Mouse (Mus musculus) midbrain, embryonic 10.5 days (tissue): ENCODE data around the gene Myo16. TPM values are rescaled to one million over a fixed set of nuclear protein-coding genes. Genes with fewer than 3 reads are reported as not detected.

Experiments used
- DNase-seq: peaks from one replicate; pipeline ENCODE4 v3.0.0-alpha.2; 2017; ENCODE audit warnings: low spot score
- H3K27ac ChIP-seq: fragments of 300-500 bp; sonication (generic); replicated peaks from 2 replicates; pipeline ENCODE4 v1.5.1; 2016; ENCODE audit warnings: mild to moderate bottlenecking
- H3K27me3 ChIP-seq: fragments of 300-500 bp; sonication (generic); 2 replicates; pipeline ENCODE4 v1.6.1; 2016; ENCODE audit warnings: low read depth, mild to moderate bottlenecking; ENCODE audit not compliant: poor library complexity, severe bottlenecking
- H3K36me3 ChIP-seq: fragments of 300-500 bp; sonication (generic); 2 replicates; pipeline ENCODE4 v1.6.1; 2016; ENCODE audit warnings: mild to moderate bottlenecking, moderate library complexity
- H3K4me1 ChIP-seq: fragments of 300-500 bp; sonication (generic); 2 replicates; pipeline ENCODE4 v1.6.1; 2016
- H3K4me3 ChIP-seq: fragments of 300-500 bp; sonication (generic); 2 replicates; pipeline ENCODE4 v1.5.1; 2016; ENCODE audit warnings: mild to moderate bottlenecking, moderate library complexity
- H3K9me3 ChIP-seq: fragments of 300-500 bp; sonication (generic); replicated peaks from 2 replicates; pipeline ENCODE4 v1.6.1; 2016; ENCODE audit warnings: mild to moderate bottlenecking
- WGBS: fragments of 180-500 bp; shearing (Covaris S2); methylation state at CpG from one replicate; pipeline ENCODE4 v1.1.7; 2016; 5-methylcytosine and 5-hydroxymethylcytosine counted together
- polyA plus RNA-seq: library from polyadenylated mRNA; unstranded; fragments of >200 nt; fragmentation: Nextera tagmentation; extraction: Ambion mirVana; gene quantifications from 2 replicates; pipeline ENCODE4 v1.2.1, GENCODE M21; 2016

The Myo16 gene
- polyA plus RNA-seq, 1 experiment from 2014 or later = 2.5 TPM

GRCm38 (mm10) chr8:10318103-10318502, 164.4 kb downstream of the Myo16 start:
- Histone ChIP-seq H3K36me3 (no peaks in the 10 kb centered on the region; the same call in 1 of the 2 replicates), H3K4me1 (no peaks in the 10 kb centered on the region), H3K27ac (no peak overlapping the region), H3K4me3 (no peak overlapping the region), H3K27me3 (no peaks in the 10 kb centered on the region), H3K9me3 (no peaks in the 10 kb centered on the region)
- 91% methylated on average over 7 of the region's 7 CpGs for WGBS
- DNase-seq = no peak

GRCm38 (mm10) chr8:10350451-10350850, 196.7 kb downstream of the Myo16 start:
- 95% methylated on average over 1 of the region's 1 CpGs for WGBS

GRCm38 (mm10) chr8:10358711-10359110, 205.0 kb downstream of the Myo16 start:
- WGBS = 94% methylated on average over 4 of the region's 4 CpGs
- Histone ChIP-seq H3K9me3 (no peaks in the 10 kb centered on the region), H3K4me3 (no peak overlapping the region), H3K4me1 (peaks cover 4% of the 10 kb centered on the region), H3K36me3 (no peaks in the 10 kb centered on the region), H3K27me3 (no peaks in the 10 kb centered on the region), H3K27ac (no peak overlapping the region)
- DNase-seq = no peak

More at GRCm38 (mm10) chr8:10350451-10350850, 196.7 kb downstream of the Myo16 start:
- H3K27me3 ChIP-seq = no peaks in the 10 kb centered on the region
- DNase-seq = no peak
- no peak overlapping the region for H3K27ac ChIP-seq
- H3K36me3 ChIP-seq = no peaks in the 10 kb centered on the region
- H3K4me3 ChIP-seq = no peak overlapping the region
- H3K9me3 ChIP-seq = no peaks in the 10 kb centered on the region
- peaks cover 3% of the 10 kb centered on the region; the same call in 1 of the 2 replicates for H3K4me1 ChIP-seq

DNA sequence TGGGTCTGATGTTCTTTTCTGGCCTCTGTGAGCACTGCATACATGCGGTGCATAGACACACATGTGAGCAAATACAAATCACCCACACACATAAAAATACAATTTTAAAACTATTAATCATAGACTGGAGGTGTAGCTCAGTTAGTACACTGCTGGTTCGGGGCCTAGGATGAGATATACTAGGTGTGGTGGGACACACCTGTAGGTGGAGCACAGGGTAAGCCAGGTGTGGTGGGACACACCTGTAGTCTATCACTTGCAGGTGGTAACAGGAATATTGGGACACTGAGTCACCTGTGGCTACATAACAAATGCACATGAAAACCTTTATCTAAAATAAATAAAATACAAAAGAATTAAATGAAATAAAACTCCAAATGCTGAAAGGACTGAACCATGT, 209.2 kb downstream of the Myo16 start:
- H3K36me3 ChIP-seq = no peaks in the 10 kb centered on the region
- H3K27ac ChIP-seq = no peak overlapping the region
- WGBS = 94% methylated on average over 2 of the region's 2 CpGs
- peaks cover 7% of the 10 kb centered on the region for H3K4me1 ChIP-seq
- H3K9me3 ChIP-seq = no peaks in the 10 kb centered on the region
- no peak for DNase-seq
- H3K27me3 ChIP-seq = no peaks in the 10 kb centered on the region
- no peak overlapping the region for H3K4me3 ChIP-seq

DNA sequence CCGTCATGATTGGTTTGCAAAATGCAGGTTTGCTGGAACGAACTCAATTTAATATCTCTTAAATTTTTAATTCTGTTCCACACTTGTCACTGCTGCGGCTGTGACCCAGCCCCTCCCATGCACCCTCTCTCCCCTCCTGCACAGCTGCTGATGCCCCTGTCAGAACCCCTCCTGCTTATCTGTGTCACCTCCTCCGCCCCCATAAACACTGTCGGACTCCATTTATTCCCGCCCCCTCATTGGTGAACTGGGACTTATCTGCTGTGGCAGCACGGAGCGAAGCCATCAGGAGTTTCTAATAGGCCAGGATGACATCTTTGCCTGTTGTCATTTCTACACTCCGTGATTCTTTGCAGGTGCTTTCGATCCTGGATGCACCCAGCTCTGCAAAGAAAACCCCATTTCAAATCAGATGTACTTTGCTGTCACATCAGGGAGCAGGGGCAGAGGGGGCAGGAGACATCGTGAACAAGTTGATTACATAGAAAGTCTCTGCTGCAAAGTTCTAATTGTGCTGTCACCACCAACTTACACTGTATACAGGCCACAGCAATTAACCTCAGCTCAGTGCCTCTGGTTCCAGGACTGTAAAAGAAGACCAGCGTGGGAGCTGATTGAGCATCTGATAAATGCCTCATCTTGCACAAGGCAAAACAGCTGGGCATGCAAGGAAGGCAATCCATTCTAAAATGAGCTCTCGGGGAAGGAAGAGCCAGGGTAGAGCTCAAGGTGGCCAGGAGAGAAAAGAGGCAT, 210.1 kb downstream of the Myo16 start:
- 78% methylated on average over 13 of the region's 13 CpGs for WGBS
- Histone ChIP-seq H3K36me3 (no peaks in the 10 kb centered on the region), H3K27me3 (no peaks in the 10 kb centered on the region), H3K4me1 (peaks cover 7% of the 10 kb centered on the region), H3K4me3 (no peak overlapping the region), H3K9me3 (no peaks in the 10 kb centered on the region), H3K27ac (no peak overlapping the region)
- no peak for DNase-seq

- no peak for DNase-seq
- Histone ChIP-seq H3K27ac (no peak overlapping the region), H3K4me3 (no peak overlapping the region), H3K36me3 (no peaks in the 10 kb centered on the region), H3K4me1 (peaks cover 7% of the 10 kb centered on the region), H3K27me3 (no peaks in the 10 kb centered on the region), H3K9me3 (no peaks in the 10 kb centered on the region)
- 93% methylated on average over 9 of the region's 9 CpGs for WGBS
Measured at GRCm38 (mm10) chr8:10366141-10366540, 212.4 kb downstream of the Myo16 start.

GRCm38 (mm10) chr8:10372571-10372970, 218.9 kb downstream of the Myo16 start:
- no peak for DNase-seq
- Histone ChIP-seq H3K36me3 (no peaks in the 10 kb centered on the region), H3K27me3 (no peaks in the 10 kb centered on the region), H3K27ac (no peak overlapping the region), H3K4me3 (no peak overlapping the region), H3K4me1 (no peaks in the 10 kb centered on the region), H3K9me3 (no peaks in the 10 kb centered on the region)
- 88% methylated on average over 2 of the region's 2 CpGs for WGBS

- no peak overlapping the region for H3K4me3 ChIP-seq
- no peaks in the 10 kb centered on the region for H3K9me3 ChIP-seq
- H3K4me1 ChIP-seq = peaks cover 23% of the 10 kb centered on the region
- no peak for DNase-seq
- H3K36me3 ChIP-seq = no peaks in the 10 kb centered on the region
- no peak overlapping the region for H3K27ac ChIP-seq
- no peaks in the 10 kb centered on the region for H3K27me3 ChIP-seq
- WGBS = 74% methylated on average over 1 of the region's 1 CpGs
Measured at GRCm38 (mm10) chr8:10387143-10387542, 233.4 kb downstream of the Myo16 start.

DNA sequence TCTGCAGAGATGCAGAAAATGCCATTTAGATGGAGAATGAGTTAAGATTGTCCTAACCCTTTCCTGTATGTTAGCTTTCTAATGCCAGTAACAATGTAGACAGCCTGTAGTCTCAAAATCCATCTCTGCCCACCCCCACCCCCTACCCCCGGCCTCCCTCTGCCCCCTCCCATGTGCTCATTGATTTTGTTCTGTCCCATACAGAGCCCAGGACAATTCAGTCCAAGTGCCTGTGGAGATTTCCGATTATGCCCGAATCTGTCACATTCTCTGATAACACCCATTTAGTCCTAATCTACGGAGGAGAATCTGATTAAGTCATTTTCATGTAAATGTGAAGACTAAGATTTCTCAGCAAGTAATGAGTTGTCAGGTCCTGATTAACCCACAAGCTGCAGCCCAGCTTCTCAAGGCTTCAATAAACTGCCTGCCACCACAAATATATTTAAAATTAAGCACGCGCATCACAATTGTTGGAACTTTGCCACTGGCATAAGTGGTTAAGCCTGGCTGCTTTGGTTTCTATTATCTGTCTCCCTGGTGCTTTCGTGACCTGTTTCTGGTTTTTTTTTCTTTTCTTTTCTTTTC, 237.5 kb downstream of the Myo16 start:
- DNase-seq = no peak
- WGBS = 60% methylated on average over 7 of the region's 7 CpGs
- H3K36me3 ChIP-seq = no peaks in the 10 kb centered on the region
- H3K27ac ChIP-seq = no peak overlapping the region
- no peaks in the 10 kb centered on the region for H3K27me3 ChIP-seq
- no peaks in the 10 kb centered on the region for H3K9me3 ChIP-seq
- H3K4me3 ChIP-seq = no peak overlapping the region
- H3K4me1 ChIP-seq = peaks cover 29% of the 10 kb centered on the region

DNA sequence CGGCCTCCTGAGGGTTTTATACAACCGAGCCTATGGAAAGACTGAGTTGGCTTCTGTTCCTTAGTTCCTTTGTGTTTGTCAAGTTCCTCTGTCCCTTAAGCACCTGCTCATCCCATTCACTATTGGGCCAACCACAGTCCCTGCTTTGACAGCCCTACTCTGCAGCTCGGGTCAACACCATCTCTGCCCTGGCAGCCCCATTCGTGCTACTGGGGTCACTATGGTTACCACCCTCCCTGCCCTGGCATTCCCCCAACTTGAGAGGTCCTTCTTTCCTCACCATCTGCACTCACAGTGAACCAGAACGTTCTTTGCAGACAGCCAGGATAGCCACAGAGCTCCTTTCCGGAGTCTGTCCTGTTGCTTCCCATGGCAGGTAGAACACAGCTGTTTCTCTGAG, 238.2 kb downstream of the Myo16 start:
- no peak for DNase-seq
- Histone ChIP-seq H3K27ac (no peak overlapping the region), H3K9me3 (no peaks in the 10 kb centered on the region), H3K4me3 (no peak overlapping the region), H3K27me3 (no peaks in the 10 kb centered on the region), H3K36me3 (no peaks in the 10 kb centered on the region), H3K4me1 (peaks cover 29% of the 10 kb centered on the region)
- 30% methylated on average over 6 of the region's 6 CpGs for WGBS

DNA sequence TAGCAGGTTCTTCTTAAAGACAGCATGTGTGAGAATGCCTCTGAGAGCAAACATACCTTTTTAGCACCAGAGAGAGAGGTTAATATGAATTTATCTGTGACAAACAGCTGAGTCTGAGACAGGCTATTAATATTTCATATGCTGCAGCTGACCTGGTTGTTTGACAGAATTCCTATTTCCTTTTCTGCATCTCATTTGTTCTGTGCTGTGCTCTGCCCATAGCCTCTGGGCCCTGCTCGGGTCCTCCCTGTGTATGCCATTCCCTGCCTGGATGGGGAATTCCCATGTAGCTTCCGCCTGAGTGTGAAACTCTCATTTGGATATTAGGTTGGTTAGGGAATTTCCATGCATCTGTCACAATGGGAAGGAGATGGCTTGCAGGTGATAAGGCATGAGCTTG, 240.8 kb downstream of the Myo16 start:
- Histone ChIP-seq H3K4me1 (peaks cover 29% of the 10 kb centered on the region), H3K4me3 (no peak overlapping the region), H3K9me3 (no peaks in the 10 kb centered on the region), H3K36me3 (0 out of 2 replicates have a peak, but pooled peaks cover 3% of the 10 kb centered on the region), H3K27me3 (no peaks in the 10 kb centered on the region), H3K27ac (no peak overlapping the region)
- no peak for DNase-seq
- 89% methylated on average over 2 of the region's 2 CpGs for WGBS

DNA sequence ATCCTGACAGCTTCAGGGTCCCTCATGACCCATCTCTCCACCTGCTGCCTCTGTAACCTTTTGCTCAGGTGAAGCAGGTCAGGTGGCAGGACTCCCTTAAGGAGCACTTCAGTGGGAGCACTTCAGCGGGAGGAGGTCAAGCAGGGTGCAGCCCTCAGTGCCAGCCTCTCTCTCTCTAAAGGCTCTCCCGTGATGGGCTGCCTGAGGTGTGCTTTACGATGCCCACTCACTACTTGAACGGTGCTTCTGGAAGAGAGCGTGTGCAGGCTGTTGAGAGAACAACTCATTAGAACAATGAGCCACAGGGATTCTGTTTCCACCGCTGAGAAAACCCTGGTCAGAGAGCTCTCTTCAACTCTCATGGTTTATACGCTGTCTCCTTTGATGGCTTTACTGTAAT, 241.4 kb downstream of the Myo16 start:
- H3K4me3 ChIP-seq = no peak overlapping the region
- 76% methylated on average over 7 of the region's 7 CpGs for WGBS
- H3K36me3 ChIP-seq = 0 out of 2 replicates have a peak, but pooled peaks cover 3% of the 10 kb centered on the region
- no peak for DNase-seq
- H3K27me3 ChIP-seq = no peaks in the 10 kb centered on the region
- no peak overlapping the region for H3K27ac ChIP-seq
- H3K4me1 ChIP-seq = peaks cover 27% of the 10 kb centered on the region
- H3K9me3 ChIP-seq = no peaks in the 10 kb centered on the region

GRCm38 (mm10) chr8:10402606-10403005, 248.9 kb downstream of the Myo16 start:
- Histone ChIP-seq H3K27me3 (no peaks in the 10 kb centered on the region), H3K27ac (no peak overlapping the region), H3K4me1 (no peaks in the 10 kb centered on the region), H3K36me3 (0 out of 2 replicates have a peak, but pooled peaks cover 3% of the 10 kb centered on the region), H3K9me3 (no peaks in the 10 kb centered on the region), H3K4me3 (no peak overlapping the region)
- WGBS = 24% methylated on average over 4 of the region's 4 CpGs
- DNase-seq = no peak
